Mouse (Mus musculus) heart, postnatal 4 days (tissue): Measurements from ENCODE around the gene Smbd1. TPM values are rescaled to one million over a fixed set of nuclear protein-coding genes. Genes with fewer than 3 reads are reported as not detected.

Source experiments
- DNase-seq: peaks from one replicate; pipeline ENCODE4 v3.0.0; 2021
- total RNA-seq, 2 experiments: library from RNA; stranded (reverse); gene quantifications; 2 replicates each; pipeline ENCODE4 v1.2.3; 2021

Gene Smbd1
- total RNA-seq, 2 experiments from 2014 or later: not detected

GRCm38 (mm10) chr16:32812888-32813361 lies 2.6 kb upstream of the Smbd1 start:
- DNase-seq: peak; percentile 93

GRCm38 (mm10) chr16:32807408-32808185 lies 2.7 kb downstream of the Smbd1 start:
- no peak for DNase-seq

- no peak for DNase-seq
These were observed 5.1 kb downstream of the Smbd1 start for GRCm38 (mm10) chr16:32805151-32805550.

GRCm38 (mm10) chr16:32803901-32804300 lies 6.4 kb downstream of the Smbd1 start:
- no peak for DNase-seq

GRCm38 (mm10) chr16:32803252-32803853 lies 6.9 kb downstream of the Smbd1 start:
- DNase-seq: peak; percentile 79

- no peak for DNase-seq
These were observed 12.9 kb downstream of the Smbd1 start, which contains the start of gene Muc20 for GRCm38 (mm10) chr16:32797426-32797689. Gene Muc20 (minus strand): TSS chr16:32797435.

- DNase-seq: no peak
These were observed 13.4 kb downstream of the Smbd1 start for GRCm38 (mm10) chr16:32796676-32797425.

GRCm38 (mm10) chr16:32795177-32795576 lies 15.1 kb downstream of the Smbd1 start:
- no peak for DNase-seq

GRCm38 (mm10) chr16:32790056-32790455 lies 20.2 kb downstream of the Smbd1 start:
- no peak for DNase-seq

- no peak for DNase-seq
These were observed 25.4 kb downstream of the Smbd1 start for GRCm38 (mm10) chr16:32784840-32785239.

- DNase-seq: no peak
These were observed 26.8 kb downstream of the Smbd1 start for GRCm38 (mm10) chr16:32783324-32784062.

- DNase-seq: no peak
These were observed 31.3 kb downstream of the Smbd1 start for GRCm38 (mm10) chr16:32778956-32779355.

GRCm38 (mm10) chr16:32776676-32777075 lies 33.6 kb downstream of the Smbd1 start:
- DNase-seq: no peak

- DNase-seq: no peak
These were observed 43.4 kb downstream of the Smbd1 start for GRCm38 (mm10) chr16:32766904-32767303.

GRCm38 (mm10) chr16:32764961-32765360 lies 45.3 kb downstream of the Smbd1 start:
- DNase-seq: no peak

- DNase-seq: no peak
These were observed 45.7 kb downstream of the Smbd1 start for GRCm38 (mm10) chr16:32764550-32764949.

Other genes starting within 250 kb of the Smbd1 start
- 100 to 1,000 TPM; 139 to 148 TPM for gene Tfrc, start 201.6 kb downstream of the Smbd1 start, total RNA-seq
- gene Tnk2, start 166.6 kb downstream of the Smbd1 start, total RNA-seq: 10 to 100 TPM; 38.4 to 49.9 TPM
- not detected for gene Muc4, start 74.6 kb downstream of the Smbd1 start, total RNA-seq
- under 1 TPM in 1 of 2 experiments, not detected in 1; 0.14 TPM for gene Muc20, start 13.0 kb downstream of the Smbd1 start, total RNA-seq
- gene Fyttd1, start 67.0 kb upstream of the Smbd1 start, total RNA-seq: 100 to 1,000 TPM; 125 to 126 TPM
- 10 to 100 TPM; 29.8 to 35.1 TPM for gene Rubcn, start 67.3 kb upstream of the Smbd1 start, total RNA-seq
- 10 to 100 TPM; 29.0 to 30.9 TPM for gene Lrch3, start 103.6 kb upstream of the Smbd1 start, total RNA-seq
- gene Iqcg, start 245.7 kb upstream of the Smbd1 start, total RNA-seq: under 1 TPM; 0.57 to 0.97 TPM
- gene Rpl35a, start 246.0 kb upstream of the Smbd1 start, total RNA-seq: 100 to 1,000 TPM; 427 to 468 TPM